Mouse (Mus musculus) ES-Bruce4 (cell line): ENCODE measurements around the gene Slc2a3. TPM values are rescaled to one million over a fixed set of nuclear protein-coding genes. Genes with fewer than 3 reads are reported as not detected.
A peak's percentile ranks its signal among the peaks of the same experiment; 100 is the strongest.

Experiments used
- H3K27ac ChIP-seq: 2 replicates; pipeline ENCODE4 v1.5.1; 2012; ENCODE audit warnings: low read length, inconsistent platforms; ENCODE audit not compliant: insufficient read depth
- H3K27me3 ChIP-seq: 2 replicates; pipeline ENCODE4 v1.6.1; 2012; ENCODE audit warnings: mild to moderate bottlenecking, low read length, inconsistent platforms; ENCODE audit not compliant: control insufficient read depth, poor library complexity, insufficient read depth, severe bottlenecking
- H3K36me3 ChIP-seq: 2 replicates; pipeline ENCODE4 v1.6.1; 2012; ENCODE audit warnings: inconsistent platforms, mild to moderate bottlenecking, low read length, moderate library complexity; ENCODE audit not compliant: control insufficient read depth, poor library complexity, insufficient read depth, severe bottlenecking
- H3K4me1 ChIP-seq: one replicate; pipeline ENCODE4 v1.8.1; 2011; ENCODE audit warnings: low read length; ENCODE audit not compliant: control insufficient read depth, insufficient read depth
- H3K4me3 ChIP-seq: 2 replicates; pipeline ENCODE4 v1.5.1; 2011; ENCODE audit warnings: low read depth, mild to moderate bottlenecking, low read length
- H3K9ac ChIP-seq: 2 replicates; pipeline ENCODE4 v1.6.1; 2012; ENCODE audit warnings: low read depth, mild to moderate bottlenecking, inconsistent platforms; ENCODE audit not compliant: poor library complexity, severe bottlenecking
- H3K9me3 ChIP-seq: replicated peaks from 2 replicates; pipeline ENCODE4 v1.6.1; 2012; ENCODE audit warnings: mild to moderate bottlenecking, low read length, inconsistent platforms; ENCODE audit not compliant: control insufficient read depth, poor library complexity, insufficient read depth, severe bottlenecking
- CTCF ChIP-seq: IDR thresholded peaks from one replicate; pipeline ENCODE4 v1.8.1; 2011; ENCODE audit warnings: low read depth, low read length
- EP300 ChIP-seq: IDR thresholded peaks from 2 replicates; pipeline ENCODE4 v1.6.1; 2011; ENCODE audit warnings: low read depth, low read length; ENCODE audit not compliant: insufficient read depth
- POLR2A ChIP-seq: IDR thresholded peaks from one replicate; pipeline ENCODE4 v1.8.1; 2011; ENCODE audit warnings: low read length; ENCODE audit not compliant: insufficient read depth
- polyA plus RNA-seq: library from polyadenylated mRNA; stranded (reverse); fragments of >200 nt; gene quantifications from 2 replicates; pipeline ENCODE4 v1.2.4, GENCODE M21; 2011; ENCODE audit warnings: low read depth; ENCODE audit not compliant: missing spikeins, insufficient read depth, insufficient read length

Gene Slc2a3
- polyA plus RNA-seq, 1 experiment = 1,686 TPM

- 0 out of 2 replicates have a peak, but pooled peaks cover 1% of the 10 kb centered on the region for H3K27me3 ChIP-seq
These were observed 19.6 kb upstream of the Slc2a3 start for GRCm38 (mm10) chr6:122820799-122821650.

DNA sequence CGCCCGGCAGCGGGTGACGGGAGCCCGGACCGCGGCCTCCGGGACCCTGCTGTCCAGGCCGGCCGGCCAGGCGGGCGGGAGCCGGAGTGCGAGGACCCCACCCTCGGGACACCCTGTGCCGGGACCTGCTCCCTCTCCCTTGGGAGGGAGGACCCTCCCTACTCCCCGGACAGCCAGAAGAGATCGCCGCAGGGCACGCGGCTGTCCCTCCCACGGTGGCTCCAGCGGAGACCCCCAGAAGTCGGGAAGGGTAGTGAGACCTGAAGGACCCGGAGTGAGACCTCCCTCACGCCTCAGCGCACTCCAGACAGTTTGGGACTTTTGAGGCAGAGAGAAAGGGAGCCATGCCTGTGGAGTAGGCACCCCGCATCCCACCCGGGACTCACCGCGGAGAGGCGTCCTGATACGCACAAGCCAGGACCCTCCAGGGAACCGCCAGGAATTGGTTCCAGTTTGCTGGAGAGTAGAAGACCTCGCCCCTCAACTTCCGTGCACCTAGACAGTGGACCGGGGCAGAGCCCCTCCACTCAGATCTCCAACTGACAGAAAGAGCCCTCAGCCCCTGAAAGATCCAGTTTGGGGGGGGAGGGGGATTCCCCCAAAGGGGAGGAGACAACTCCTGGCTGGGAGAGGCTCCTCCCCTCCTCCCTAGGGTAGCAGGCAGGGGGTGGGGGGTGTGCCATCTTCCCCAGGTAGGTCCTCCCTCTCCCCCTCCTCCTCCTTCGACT lies 18.8 kb upstream of the Slc2a3 start:
- Histone ChIP-seq H3K9me3 (no peaks in the 10 kb centered on the region), H3K9ac (peak overlapping the region; percentile 85), H3K4me3 (peak overlapping the region; percentile 78), H3K27me3 (0 out of 2 replicates have a peak, but pooled peaks cover 1% of the 10 kb centered on the region), H3K4me1 (no peaks in the 10 kb centered on the region), H3K27ac (no peak overlapping the region), H3K36me3 (no peaks in the 10 kb centered on the region)
- TF ChIP-seq EP300 (no peak), POLR2A (no peak), CTCF (no peak)

More at GRCm38 (mm10) chr6:122820799-122821650, 19.6 kb upstream of the Slc2a3 start:
- no peaks in the 10 kb centered on the region for H3K36me3 ChIP-seq
- TF ChIP-seq POLR2A (no peak), EP300 (no peak), CTCF (no peak)
- peak overlapping the region; percentile 78 for H3K4me3 ChIP-seq
- H3K27ac ChIP-seq = no peak overlapping the region
- no peaks in the 10 kb centered on the region for H3K9me3 ChIP-seq
- no peaks in the 10 kb centered on the region for H3K4me1 ChIP-seq
- no peak overlapping the region for H3K9ac ChIP-seq

- TF ChIP-seq POLR2A (no peak), EP300 (no peak), CTCF (no peak)
- Histone ChIP-seq H3K9me3 (no peaks in the 10 kb centered on the region), H3K27ac (no peak within 1 kb of the TSS), H3K36me3 (no peaks in the 10 kb centered on the region), H3K9ac (peak within 1 kb of the TSS; percentile 85), H3K4me1 (no peaks in the 10 kb centered on the region), H3K27me3 (0 out of 2 replicates have a peak, but pooled peaks cover 1% of the 10 kb centered on the region), H3K4me3 (peak within 1 kb of the TSS; percentile 78)
These were observed 18.0 kb upstream of the Slc2a3 start, which contains the start of gene Foxj2 for GRCm38 (mm10) chr6:122819306-122820070. Foxj2 (plus strand) TSS chr6:122819914.

DNA sequence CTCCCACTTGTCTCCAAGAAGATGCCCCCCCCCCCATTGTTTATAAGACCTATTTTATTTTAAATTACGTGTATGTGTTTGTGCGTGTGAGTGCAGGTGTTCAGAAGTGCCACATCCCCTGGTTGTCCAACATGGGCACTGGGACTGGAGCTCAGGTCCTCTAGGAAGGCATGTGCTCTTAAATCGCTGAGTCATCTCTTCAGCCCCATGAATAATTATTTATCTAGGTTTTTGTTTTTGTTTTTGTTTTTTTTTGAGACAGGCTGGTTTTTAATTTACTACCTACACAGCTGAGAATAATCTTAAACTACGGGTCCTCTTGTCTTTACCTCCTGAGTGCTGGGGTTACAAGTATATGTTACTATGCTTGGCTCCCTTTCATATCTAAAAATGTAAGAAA lies 12.2 kb upstream of the Slc2a3 start:
- Histone ChIP-seq H3K36me3 (no peaks in the 10 kb centered on the region), H3K9me3 (no peaks in the 10 kb centered on the region)
- no peak for TF ChIP-seq POLR2A
- TF ChIP-seq EP300 = no peak
- no peak for TF ChIP-seq CTCF

GRCm38 (mm10) chr6:122812716-122813115 lies 11.3 kb upstream of the Slc2a3 start:
- Histone ChIP-seq H3K27me3 (no peaks in the 10 kb centered on the region), H3K9me3 (no peaks in the 10 kb centered on the region), H3K9ac (no peak overlapping the region), H3K27ac (no peak overlapping the region), H3K4me3 (no peak overlapping the region), H3K4me1 (no peaks in the 10 kb centered on the region), H3K36me3 (no peaks in the 10 kb centered on the region)
- TF ChIP-seq EP300 (no peak), POLR2A (no peak), CTCF (no peak)

More for the DNA sequence above, 12.2 kb upstream of the Slc2a3 start:
- H3K27me3 ChIP-seq = no peaks in the 10 kb centered on the region
- H3K4me1 ChIP-seq = no peaks in the 10 kb centered on the region
- H3K9ac ChIP-seq = no peak overlapping the region
- H3K27ac ChIP-seq = no peak overlapping the region
- no peak overlapping the region for H3K4me3 ChIP-seq
